Mouse (Mus musculus): ENCODE results near the gene Babam2. TPM values are rescaled to one million over a fixed set of nuclear protein-coding genes. Genes with fewer than 3 reads are reported as not detected.

Babam2 gene
- polyA plus RNA-seq, 1 experiment from 2014 or later: 30.2 TPM

DNA sequence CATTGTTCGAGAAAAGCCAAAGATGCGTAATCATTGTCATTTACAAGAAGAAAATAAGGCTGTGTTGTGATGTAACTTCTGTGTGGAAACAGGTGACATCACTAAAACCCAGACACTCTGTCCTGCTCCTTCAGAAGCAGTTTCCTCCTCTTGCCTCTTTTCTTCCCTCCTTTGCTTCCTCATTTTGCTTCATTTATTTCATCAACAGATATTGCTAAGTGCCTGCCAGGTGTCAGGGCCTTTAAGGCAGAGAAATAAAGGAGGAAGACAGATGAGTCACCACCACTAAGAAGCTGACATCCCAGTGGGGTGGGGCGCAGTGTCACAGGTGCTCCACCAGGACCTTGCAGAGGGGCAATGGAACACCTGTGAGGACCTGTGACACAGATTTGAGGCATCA lies 258.9 kb downstream of the Babam2 start:
- no peak for ATAC-seq (ENCODE audit: insufficient number of reproducible peaks, low FRiP score, low TSS enrichment, low read depth)
- no peak for DNase-seq (ENCODE audit: low spot score)
- H3K9me3 ChIP-seq (ENCODE audit: control insufficient read depth, low read length): no peaks in the 10 kb centered on the region
- no peaks in the 10 kb centered on the region for H3K4me1 ChIP-seq (ENCODE audit: control insufficient read depth, insufficient read depth, low read length)
- no peak overlapping the region for H3K4me3 ChIP-seq (ENCODE audit: low read depth, low read length)
- H3K9ac ChIP-seq (ENCODE audit: low read length): no peak overlapping the region
- H3K36me3 ChIP-seq (ENCODE audit: control insufficient read depth, insufficient read depth, low read length): no peaks in the 10 kb centered on the region
- no peak overlapping the region for H3K27ac ChIP-seq (replicated peaks; ENCODE audit: low read depth, low read length)
- H3K27me3 ChIP-seq (ENCODE audit: control insufficient read depth, insufficient read depth, low read length): no peaks in the 10 kb centered on the region
- 91% methylated on average over 3 of the region's 3 CpGs for WGBS
- H3K4me2 ChIP-seq (ENCODE audit: low read depth, severe bottlenecking): no peak overlapping the region

DNA sequence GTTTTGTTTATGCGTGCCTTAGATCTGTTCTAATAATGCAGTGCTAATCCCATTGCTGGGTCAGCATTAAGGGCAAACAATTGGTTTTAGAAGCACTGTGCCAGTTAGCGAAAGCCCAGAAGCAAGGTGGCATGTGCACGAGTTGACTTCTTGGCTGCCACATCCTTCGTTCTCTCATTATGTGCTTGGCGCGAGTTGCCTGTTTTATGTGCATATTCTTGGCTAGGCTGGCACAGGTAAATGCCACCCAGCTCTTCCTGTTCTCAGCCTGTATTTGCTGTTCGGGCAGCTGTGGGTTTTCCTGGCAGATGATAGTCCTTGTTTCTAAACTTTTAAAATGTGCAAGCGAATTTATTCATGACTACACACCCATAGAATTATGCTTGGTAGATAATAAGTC lies 262.4 kb downstream of the Babam2 start:
- WGBS: 91% methylated on average over 8 of the region's 8 CpGs

DNA sequence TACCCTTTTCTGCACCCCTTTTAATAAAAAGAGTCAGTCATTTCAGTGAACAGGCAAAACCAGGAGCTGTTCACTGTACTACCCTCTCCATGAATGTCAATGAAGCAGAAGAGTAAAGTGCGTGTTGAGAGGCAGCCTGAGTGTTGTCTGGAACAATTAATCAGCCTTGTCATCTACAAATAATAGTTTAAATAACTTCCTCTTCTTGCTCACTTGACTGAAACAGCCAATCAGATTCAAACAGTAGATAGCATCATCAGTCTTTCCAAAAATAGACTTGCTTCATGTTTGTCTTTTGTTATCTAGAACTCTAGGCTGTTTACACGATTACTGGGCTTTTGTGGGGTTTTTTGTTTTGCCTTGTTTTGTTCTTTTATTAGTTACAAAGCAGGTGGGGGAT lies 263.9 kb downstream of the Babam2 start:
- Histone ChIP-seq H3K36me3 (ENCODE audit: control insufficient read depth, insufficient read depth, low read length) (no peaks in the 10 kb centered on the region), H3K9me3 (ENCODE audit: control insufficient read depth, low read length) (no peaks in the 10 kb centered on the region), H3K4me3 (ENCODE audit: low read depth, low read length) (no peak overlapping the region), H3K27me3 (ENCODE audit: control insufficient read depth, insufficient read depth, low read length) (no peaks in the 10 kb centered on the region), H3K9ac (ENCODE audit: low read length) (no peak overlapping the region), H3K27ac (replicated peaks; ENCODE audit: low read depth, low read length) (no peak overlapping the region), H3K4me1 (ENCODE audit: control insufficient read depth, insufficient read depth, low read length) (no peaks in the 10 kb centered on the region), H3K4me2 (ENCODE audit: low read depth, severe bottlenecking) (no peak overlapping the region)
- DNase-seq (ENCODE audit: low spot score): no peak
- WGBS: 83% methylated on average over 2 of the region's 2 CpGs
- ATAC-seq (ENCODE audit: insufficient number of reproducible peaks, low FRiP score, low TSS enrichment, low read depth): no peak

More for the DNA sequence above, 262.4 kb downstream of the Babam2 start:
- Histone ChIP-seq H3K36me3 (ENCODE audit: control insufficient read depth, insufficient read depth, low read length) (no peaks in the 10 kb centered on the region), H3K4me3 (ENCODE audit: low read depth, low read length) (no peak overlapping the region), H3K4me2 (ENCODE audit: low read depth, severe bottlenecking) (no peak overlapping the region), H3K9me3 (ENCODE audit: control insufficient read depth, low read length) (no peaks in the 10 kb centered on the region), H3K27ac (replicated peaks; ENCODE audit: low read depth, low read length) (no peak overlapping the region), H3K4me1 (ENCODE audit: control insufficient read depth, insufficient read depth, low read length) (no peaks in the 10 kb centered on the region), H3K9ac (ENCODE audit: low read length) (no peak overlapping the region), H3K27me3 (ENCODE audit: control insufficient read depth, insufficient read depth, low read length) (no peaks in the 10 kb centered on the region)
- DNase-seq (ENCODE audit: low spot score) (no peak), ATAC-seq (ENCODE audit: insufficient number of reproducible peaks, low FRiP score, low TSS enrichment, low read depth) (no peak)

DNA sequence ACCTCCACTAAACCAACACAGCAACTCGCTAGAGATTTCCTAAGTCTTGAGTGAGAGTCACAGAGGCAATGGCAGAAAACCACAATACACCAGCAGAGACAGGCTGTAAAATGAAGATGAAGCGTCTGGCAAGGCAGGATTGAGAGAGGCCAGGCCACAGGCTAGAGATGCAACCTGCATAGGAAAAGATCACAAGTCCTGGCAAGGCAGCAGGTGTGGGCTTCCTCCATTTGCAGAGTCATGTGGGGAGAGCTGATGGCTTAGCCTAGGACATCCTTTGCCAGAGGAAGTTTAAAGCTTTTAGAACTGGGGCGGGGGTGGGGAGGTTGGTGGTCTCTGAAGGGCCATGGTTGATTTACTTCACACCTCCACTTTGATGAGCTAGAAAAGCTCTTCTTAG lies 264.9 kb downstream of the Babam2 start:
- Histone ChIP-seq H3K4me2 (ENCODE audit: low read depth, severe bottlenecking) (no peak overlapping the region), H3K4me1 (ENCODE audit: control insufficient read depth, insufficient read depth, low read length) (no peaks in the 10 kb centered on the region), H3K4me3 (ENCODE audit: low read depth, low read length) (no peak overlapping the region), H3K27me3 (ENCODE audit: control insufficient read depth, insufficient read depth, low read length) (no peaks in the 10 kb centered on the region), H3K36me3 (ENCODE audit: control insufficient read depth, insufficient read depth, low read length) (no peaks in the 10 kb centered on the region), H3K9me3 (ENCODE audit: control insufficient read depth, low read length) (no peaks in the 10 kb centered on the region), H3K27ac (replicated peaks; ENCODE audit: low read depth, low read length) (no peak overlapping the region), H3K9ac (ENCODE audit: low read length) (no peak overlapping the region)
- WGBS: 66% methylated on average over 3 of the region's 3 CpGs
- no peak for DNase-seq (ENCODE audit: low spot score)
- no peak for ATAC-seq (ENCODE audit: insufficient number of reproducible peaks, low FRiP score, low TSS enrichment, low read depth)

DNA sequence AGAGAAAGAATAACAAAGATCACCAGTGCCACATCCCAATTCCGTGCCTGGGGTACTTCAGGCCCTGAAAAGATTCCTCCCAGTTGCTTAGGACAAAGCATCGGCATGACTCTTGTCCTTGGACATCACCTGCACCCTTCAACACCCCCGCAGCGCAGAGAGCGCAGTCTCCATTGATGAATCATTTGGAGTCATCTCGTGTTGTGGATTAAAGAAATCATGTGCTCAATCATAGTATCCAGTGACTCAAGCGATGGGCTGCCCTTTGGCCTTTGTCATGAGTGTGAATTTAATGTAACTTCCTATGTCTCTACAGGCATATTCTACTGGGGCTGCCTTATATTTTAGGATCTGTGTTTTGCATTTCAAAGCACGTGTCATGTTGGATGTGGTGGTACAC lies 265.9 kb downstream of the Babam2 start:
- Histone ChIP-seq H3K4me2 (ENCODE audit: low read depth, severe bottlenecking) (no peak overlapping the region), H3K27ac (replicated peaks; ENCODE audit: low read depth, low read length) (no peak overlapping the region), H3K9me3 (ENCODE audit: control insufficient read depth, low read length) (no peaks in the 10 kb centered on the region), H3K27me3 (ENCODE audit: control insufficient read depth, insufficient read depth, low read length) (no peaks in the 10 kb centered on the region), H3K4me3 (ENCODE audit: low read depth, low read length) (no peak overlapping the region), H3K36me3 (ENCODE audit: control insufficient read depth, insufficient read depth, low read length) (no peaks in the 10 kb centered on the region), H3K4me1 (ENCODE audit: control insufficient read depth, insufficient read depth, low read length) (no peaks in the 10 kb centered on the region), H3K9ac (ENCODE audit: low read length) (no peak overlapping the region)
- 89% methylated on average over 8 of the region's 8 CpGs for WGBS
- ATAC-seq (ENCODE audit: insufficient number of reproducible peaks, low FRiP score, low TSS enrichment, low read depth) (no peak), DNase-seq (ENCODE audit: low spot score) (no peak)

DNA sequence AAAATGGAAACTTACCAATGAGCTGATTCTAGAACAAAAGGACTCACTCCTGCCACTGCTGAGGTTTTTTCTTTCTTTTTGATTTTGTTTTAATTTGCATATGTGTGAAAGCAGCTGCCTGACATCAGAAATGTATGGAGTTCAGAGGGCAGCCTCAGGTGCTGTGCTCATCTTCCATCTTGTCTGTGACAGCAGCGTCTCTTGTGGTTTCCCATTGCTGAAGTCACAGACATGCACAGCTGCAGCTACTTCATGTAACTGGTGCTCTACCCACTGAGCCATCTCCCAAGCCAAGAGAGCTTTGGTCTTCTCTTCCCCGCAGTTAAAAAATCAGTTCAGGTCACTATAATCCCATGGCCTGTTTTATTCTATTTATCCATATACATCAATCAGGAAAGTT lies 266.4 kb downstream of the Babam2 start:
- Histone ChIP-seq H3K27me3 (ENCODE audit: control insufficient read depth, insufficient read depth, low read length) (no peaks in the 10 kb centered on the region), H3K4me2 (ENCODE audit: low read depth, severe bottlenecking) (no peak overlapping the region), H3K36me3 (ENCODE audit: control insufficient read depth, insufficient read depth, low read length) (no peaks in the 10 kb centered on the region), H3K9me3 (ENCODE audit: control insufficient read depth, low read length) (no peaks in the 10 kb centered on the region), H3K4me3 (ENCODE audit: low read depth, low read length) (no peak overlapping the region), H3K9ac (ENCODE audit: low read length) (no peak overlapping the region), H3K27ac (replicated peaks; ENCODE audit: low read depth, low read length) (no peak overlapping the region), H3K4me1 (ENCODE audit: control insufficient read depth, insufficient read depth, low read length) (no peaks in the 10 kb centered on the region)
- DNase-seq (ENCODE audit: low spot score) (no peak), ATAC-seq (ENCODE audit: insufficient number of reproducible peaks, low FRiP score, low TSS enrichment, low read depth) (no peak)
- 87% methylated on average over 2 of the region's 2 CpGs for WGBS

DNA sequence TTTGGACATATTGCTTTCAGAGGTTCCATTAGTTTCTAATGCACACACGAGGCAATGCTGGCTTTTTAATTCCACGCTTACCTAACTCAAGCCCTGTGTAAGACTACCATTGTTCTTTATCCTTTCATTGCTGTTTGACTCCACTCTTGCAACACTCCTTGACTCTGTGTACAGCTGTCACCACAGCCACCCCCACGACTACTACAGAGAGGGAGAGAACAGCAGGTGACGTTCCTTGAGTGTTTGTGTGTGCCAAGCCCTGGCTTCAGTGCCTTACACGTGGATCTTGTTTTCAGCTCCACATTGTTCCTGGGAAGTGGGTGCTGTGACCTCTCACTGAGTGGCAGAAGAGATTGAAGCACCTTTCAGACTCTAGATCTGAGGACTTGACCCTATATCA lies 269.3 kb downstream of the Babam2 start:
- DNase-seq (ENCODE audit: low spot score) (no peak), ATAC-seq (ENCODE audit: insufficient number of reproducible peaks, low FRiP score, low TSS enrichment, low read depth) (no peak)
- Histone ChIP-seq H3K36me3 (ENCODE audit: control insufficient read depth, insufficient read depth, low read length) (no peaks in the 10 kb centered on the region), H3K27ac (replicated peaks; ENCODE audit: low read depth, low read length) (no peak overlapping the region), H3K9ac (ENCODE audit: low read length) (no peak overlapping the region), H3K4me3 (ENCODE audit: low read depth, low read length) (no peak overlapping the region), H3K4me1 (ENCODE audit: control insufficient read depth, insufficient read depth, low read length) (no peaks in the 10 kb centered on the region), H3K27me3 (ENCODE audit: control insufficient read depth, insufficient read depth, low read length) (no peaks in the 10 kb centered on the region), H3K4me2 (ENCODE audit: low read depth, severe bottlenecking) (no peak overlapping the region), H3K9me3 (ENCODE audit: control insufficient read depth, low read length) (no peaks in the 10 kb centered on the region)
- WGBS: 78% methylated on average over 5 of the region's 5 CpGs

DNA sequence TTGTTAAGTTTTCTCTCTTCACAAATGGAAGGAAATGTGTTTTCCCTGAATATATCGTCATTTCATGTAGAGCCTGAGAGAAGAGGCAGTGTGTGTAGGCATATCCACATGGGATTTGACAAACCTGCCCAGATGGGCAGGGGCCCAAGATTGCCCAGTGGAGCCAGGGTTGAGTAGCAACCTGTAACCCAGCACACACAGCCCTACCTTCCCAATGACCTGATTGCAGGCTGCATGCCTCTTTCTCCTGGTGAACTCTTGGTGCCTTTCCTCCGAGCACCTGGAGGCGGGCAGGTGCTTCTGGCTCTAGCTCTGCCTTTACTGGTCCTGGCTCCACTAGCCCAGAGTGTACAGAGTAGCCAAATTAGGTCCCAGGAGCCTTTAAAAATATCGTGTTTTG lies 270.0 kb downstream of the Babam2 start:
- no peak overlapping the region for H3K27ac ChIP-seq (replicated peaks; ENCODE audit: low read depth, low read length)
- no peak overlapping the region for H3K9ac ChIP-seq (ENCODE audit: low read length)
- H3K4me1 ChIP-seq (ENCODE audit: control insufficient read depth, insufficient read depth, low read length): no peaks in the 10 kb centered on the region
- no peaks in the 10 kb centered on the region for H3K9me3 ChIP-seq (ENCODE audit: control insufficient read depth, low read length)
- DNase-seq (ENCODE audit: low spot score) (no peak), ATAC-seq (ENCODE audit: insufficient number of reproducible peaks, low FRiP score, low TSS enrichment, low read depth) (no peak)
- no peaks in the 10 kb centered on the region for H3K27me3 ChIP-seq (ENCODE audit: control insufficient read depth, insufficient read depth, low read length)
- H3K36me3 ChIP-seq (ENCODE audit: control insufficient read depth, insufficient read depth, low read length): no peaks in the 10 kb centered on the region
- no peak overlapping the region for H3K4me3 ChIP-seq (ENCODE audit: low read depth, low read length)
- WGBS: 85% methylated on average over 4 of the region's 4 CpGs
- no peak overlapping the region for H3K4me2 ChIP-seq (ENCODE audit: low read depth, severe bottlenecking)

DNA sequence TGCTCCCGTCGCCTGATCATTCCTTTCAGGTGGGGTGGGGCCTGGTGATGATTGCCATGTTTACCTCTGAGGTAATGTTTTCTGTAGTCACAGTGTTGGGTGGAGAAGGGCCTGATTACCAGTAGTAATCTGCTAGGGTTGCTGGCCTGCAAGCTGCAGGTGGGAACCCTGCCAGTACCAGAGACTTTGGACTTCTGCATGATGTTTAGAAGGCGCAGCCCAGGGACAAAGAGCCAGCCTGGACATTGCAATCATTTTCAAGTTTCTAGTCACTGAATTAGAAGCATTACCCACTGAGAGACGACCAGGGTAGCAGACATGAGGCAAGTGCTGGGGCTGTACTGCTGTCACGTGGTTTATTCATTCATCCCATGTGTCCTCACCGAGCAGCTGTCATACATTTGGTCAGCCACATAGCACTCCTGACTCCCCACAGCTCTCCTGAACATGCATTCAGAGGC lies 270.6 kb downstream of the Babam2 start:
- DNase-seq (ENCODE audit: low spot score): no peak
- WGBS: 67% methylated on average over 6 of the region's 6 CpGs

More for the DNA sequence above, 270.6 kb downstream of the Babam2 start:
- ATAC-seq (ENCODE audit: insufficient number of reproducible peaks, low FRiP score, low TSS enrichment, low read depth): no peak
- Histone ChIP-seq H3K36me3 (ENCODE audit: control insufficient read depth, insufficient read depth, low read length) (no peaks in the 10 kb centered on the region), H3K27me3 (ENCODE audit: control insufficient read depth, insufficient read depth, low read length) (no peaks in the 10 kb centered on the region), H3K4me2 (ENCODE audit: low read depth, severe bottlenecking) (no peak overlapping the region), H3K4me3 (ENCODE audit: low read depth, low read length) (no peak overlapping the region), H3K9ac (ENCODE audit: low read length) (no peak overlapping the region), H3K27ac (replicated peaks; ENCODE audit: low read depth, low read length) (no peak overlapping the region), H3K4me1 (ENCODE audit: control insufficient read depth, insufficient read depth, low read length) (no peaks in the 10 kb centered on the region), H3K9me3 (ENCODE audit: control insufficient read depth, low read length) (no peaks in the 10 kb centered on the region)
